Mouse (Mus musculus): ENCODE results near the gene Sult3a2. TPM values are rescaled to one million over a fixed set of nuclear protein-coding genes. Genes with fewer than 3 reads are reported as not detected.

Sult3a2 gene
- polyA plus RNA-seq (2014; fragmentation: Illumina TruSeq; extraction: RNeasy Lipid Tissue Mini Kit (QIAGEN cat#74804); ENCODE audit: low read depth, low replicate concordance), result not detected

GRCm38 (mm10) chr10:33786604-33787003, at the start of gene Sult3a2:
Gene Sult3a2, minus strand, starts transcription at chr10:33786704.

Other genes with a start within 250 kb of the Sult3a2 start
- 1.4 TPM for gene Clvs2, start 161.9 kb downstream of the Sult3a2 start, polyA plus RNA-seq (2014; fragmentation: Illumina TruSeq; extraction: RNeasy Lipid Tissue Mini Kit (QIAGEN cat#74804); ENCODE audit: low read depth, low replicate concordance)
- not detected for gene Sult3a1, start 71.0 kb upstream of the Sult3a2 start, polyA plus RNA-seq (2014; fragmentation: Illumina TruSeq; extraction: RNeasy Lipid Tissue Mini Kit (QIAGEN cat#74804); ENCODE audit: low read depth, low replicate concordance)
- gene Rsph4a, start 118.4 kb upstream of the Sult3a2 start, polyA plus RNA-seq (2014; fragmentation: Illumina TruSeq; extraction: RNeasy Lipid Tissue Mini Kit (QIAGEN cat#74804); ENCODE audit: low read depth, low replicate concordance), result 2.0 TPM
- gene Zup1, start 164.6 kb upstream of the Sult3a2 start, polyA plus RNA-seq (2014; fragmentation: Illumina TruSeq; extraction: RNeasy Lipid Tissue Mini Kit (QIAGEN cat#74804); ENCODE audit: low read depth, low replicate concordance), result 50.6 TPM
- 286 TPM for gene Rwdd1, start 232.9 kb upstream of the Sult3a2 start, polyA plus RNA-seq (2014; fragmentation: Illumina TruSeq; extraction: RNeasy Lipid Tissue Mini Kit (QIAGEN cat#74804); ENCODE audit: low read depth, low replicate concordance)